Mouse (Mus musculus) hindbrain, embryonic 14.5 days (tissue): Measurements from ENCODE around the gene Ndufs5. TPM values are rescaled to one million over a fixed set of nuclear protein-coding genes. Genes with fewer than 3 reads are reported as not detected.

Source experiments
- ATAC-seq: fragments of 200-750 bp; cut with Nextera tagmentation; 2 replicates; pipeline ENCODE4 v1.8.0; 2017; ENCODE audit warnings: moderate number of reproducible peaks, mild to moderate bottlenecking, moderate TSS enrichment, moderate library complexity; ENCODE audit not compliant: low FRiP score
- DNase-seq: peaks from one replicate; pipeline ENCODE4 v3.0.0-alpha.2; 2015; ENCODE audit warnings: low spot score
- H3K27ac ChIP-seq: fragments of 300-500 bp; sonication (generic); 2 replicates; pipeline ENCODE4 v1.5.1; 2014; ENCODE audit warnings: mild to moderate bottlenecking, moderate library complexity
- H3K27me3 ChIP-seq: fragments of 300-500 bp; sonication (generic); 2 replicates; pipeline ENCODE4 v1.6.1; 2014; ENCODE audit warnings: mild to moderate bottlenecking, low read length, mixed read lengths; ENCODE audit not compliant: control insufficient read depth, insufficient read depth
- H3K36me3 ChIP-seq: fragments of 300-500 bp; sonication (generic); replicated peaks from 2 replicates; pipeline ENCODE4 v1.6.1; 2014; ENCODE audit not compliant: control insufficient read depth, insufficient read depth
- H3K4me1 ChIP-seq: fragments of 300-500 bp; sonication (generic); replicated peaks from 2 replicates; pipeline ENCODE4 v1.6.1; 2014; ENCODE audit warnings: antibody characterized with exemption, low read length, mixed read lengths; ENCODE audit not compliant: control insufficient read depth, insufficient read depth
- H3K4me2 ChIP-seq: fragments of 300-500 bp; sonication (generic); replicated peaks from 2 replicates; pipeline ENCODE4 v1.6.1; 2014; ENCODE audit warnings: mild to moderate bottlenecking, moderate library complexity
- H3K4me3 ChIP-seq: fragments of 300-500 bp; sonication (generic); replicated peaks from 2 replicates; pipeline ENCODE4 v1.5.1; 2014; ENCODE audit warnings: mild to moderate bottlenecking, low read length
- H3K9ac ChIP-seq: fragments of 300-500 bp; sonication (generic); 2 replicates; pipeline ENCODE4 v1.6.1; 2014
- H3K9me3 ChIP-seq: fragments of 300-500 bp; sonication (generic); 2 replicates; pipeline ENCODE4 v1.6.1; 2016; ENCODE audit warnings: low read length; ENCODE audit not compliant: control insufficient read depth
- WGBS: fragments of 180-500 bp; shearing (Covaris S2); extraction: QIAGEN DNeasy Blood & Tissue Kit; methylation state at CpG from one replicate; pipeline ENCODE4 v1.1.7; 2014; 5-methylcytosine and 5-hydroxymethylcytosine counted together
- polyA plus RNA-seq: library from polyadenylated mRNA; unstranded; fragments of >200 nt; fragmentation: Nextera tagmentation; extraction: Ambion mirVana; gene quantifications from 2 replicates; pipeline ENCODE4 v1.2.1, GENCODE M21; 2014

Ndufs5 gene
- polyA plus RNA-seq, 1 experiment from 2014 or later: 593 TPM

DNA sequence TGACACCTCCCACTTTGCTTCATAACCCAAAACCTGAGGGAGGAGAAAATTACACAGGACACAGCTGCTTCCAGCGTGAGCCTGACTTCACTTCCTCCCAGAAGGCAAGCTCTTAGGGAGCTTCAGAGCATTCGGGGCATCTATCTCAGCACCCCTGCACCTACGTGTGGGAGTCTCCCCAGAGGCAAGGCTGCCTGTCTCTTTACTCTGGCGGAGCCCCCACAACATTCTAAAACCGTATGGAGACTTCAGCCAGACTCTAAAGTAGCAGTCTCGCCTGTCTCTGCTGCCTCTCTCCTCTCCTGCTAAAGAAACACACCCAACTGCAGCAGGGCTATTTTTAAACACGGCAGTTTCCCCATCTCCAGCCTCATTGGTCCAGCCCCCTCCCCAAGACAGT lies 37.0 kb downstream of the Ndufs5 start:
- no peaks in the 10 kb centered on the region for H3K27me3 ChIP-seq
- H3K4me1 ChIP-seq: peaks cover 38% of the 10 kb centered on the region
- WGBS: 60% methylated on average over 7 of the region's 7 CpGs
- H3K9ac ChIP-seq: no peak overlapping the region
- no peaks in the 10 kb centered on the region for H3K9me3 ChIP-seq
- no peak for ATAC-seq
- no peak overlapping the region for H3K27ac ChIP-seq
- DNase-seq: no peak
- peaks cover 70% of the 10 kb centered on the region for H3K36me3 ChIP-seq
- H3K4me3 ChIP-seq: no peak overlapping the region
- H3K4me2 ChIP-seq: no peak overlapping the region

DNA sequence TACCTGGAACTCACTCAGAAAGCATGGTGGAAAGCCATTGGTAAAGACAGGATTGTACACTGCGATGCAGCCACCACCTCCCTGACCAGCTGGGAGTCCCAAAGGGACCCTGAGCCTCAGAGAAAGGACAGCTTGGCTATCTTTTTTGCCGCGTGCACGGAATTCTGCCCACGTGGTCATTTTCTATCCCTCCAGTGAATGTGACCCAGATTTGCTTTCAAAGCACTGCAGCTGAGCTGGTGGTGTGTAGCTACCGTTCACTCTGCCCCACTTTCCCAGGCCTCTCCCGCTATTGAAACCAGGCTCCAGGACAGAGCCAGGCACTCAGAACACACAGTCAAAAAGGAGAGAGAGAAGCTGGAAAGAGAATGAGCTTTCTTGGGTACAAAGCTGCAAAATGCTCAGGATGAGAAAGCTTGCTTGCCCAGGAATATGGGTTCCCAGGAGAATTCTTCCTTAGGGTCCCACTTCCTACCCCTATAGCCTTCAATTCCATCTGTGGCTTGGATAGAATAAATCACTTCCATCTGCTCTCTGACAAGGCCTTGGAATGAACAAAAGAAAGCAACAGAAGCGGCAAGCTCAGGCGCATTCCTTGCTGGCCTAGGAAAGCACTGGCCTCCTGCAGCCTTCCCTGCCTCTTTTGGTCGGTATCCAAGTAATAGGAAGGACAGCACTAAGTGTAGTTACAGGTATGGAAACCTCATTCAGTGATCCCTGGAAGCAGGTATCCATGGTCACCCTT lies 40.8 kb downstream of the Ndufs5 start:
- Histone ChIP-seq H3K27me3 (no peaks in the 10 kb centered on the region), H3K4me2 (0 out of 2 replicates have a peak overlapping the region, but pooled peaks have one; percentile 7), H3K36me3 (peaks cover 72% of the 10 kb centered on the region), H3K4me3 (no peak overlapping the region), H3K9ac (peak overlapping the region; percentile 28; the same call in 1 of the 2 replicates), H3K4me1 (peaks cover 24% of the 10 kb centered on the region), H3K27ac (peak overlapping the region; percentile 80), H3K9me3 (no peaks in the 10 kb centered on the region)
- ATAC-seq (no peak), DNase-seq (no peak)
- 15% methylated on average over 10 of the region's 10 CpGs for WGBS

GRCm38 (mm10) chr4:123670598-123670997 lies 47.4 kb downstream of the Ndufs5 start:
- 0 out of 2 replicates have a peak, but pooled peaks have one; percentile 44 for ATAC-seq
- Histone ChIP-seq H3K4me1 (peaks cover 26% of the 10 kb centered on the region), H3K36me3 (peaks cover 26% of the 10 kb centered on the region), H3K27ac (0 out of 2 replicates have a peak overlapping the region, but pooled peaks have one; percentile 16), H3K9ac (no peak overlapping the region), H3K9me3 (no peaks in the 10 kb centered on the region), H3K4me3 (no peak overlapping the region), H3K27me3 (no peaks in the 10 kb centered on the region), H3K4me2 (no peak overlapping the region)
- DNase-seq: no peak

- ATAC-seq (no peak), DNase-seq (no peak)
- WGBS: 81% methylated on average over 6 of the region's 6 CpGs
- no peak overlapping the region for H3K4me3 ChIP-seq
- H3K9ac ChIP-seq: no peak overlapping the region
- H3K27ac ChIP-seq: no peak overlapping the region
- H3K4me1 ChIP-seq: peaks cover 34% of the 10 kb centered on the region
- H3K9me3 ChIP-seq: no peaks in the 10 kb centered on the region
- no peak overlapping the region for H3K4me2 ChIP-seq
- H3K36me3 ChIP-seq: peaks cover 17% of the 10 kb centered on the region
- no peaks in the 10 kb centered on the region for H3K27me3 ChIP-seq
Observed at GRCm38 (mm10) chr4:123669696-123670095, 48.3 kb downstream of the Ndufs5 start.

DNA sequence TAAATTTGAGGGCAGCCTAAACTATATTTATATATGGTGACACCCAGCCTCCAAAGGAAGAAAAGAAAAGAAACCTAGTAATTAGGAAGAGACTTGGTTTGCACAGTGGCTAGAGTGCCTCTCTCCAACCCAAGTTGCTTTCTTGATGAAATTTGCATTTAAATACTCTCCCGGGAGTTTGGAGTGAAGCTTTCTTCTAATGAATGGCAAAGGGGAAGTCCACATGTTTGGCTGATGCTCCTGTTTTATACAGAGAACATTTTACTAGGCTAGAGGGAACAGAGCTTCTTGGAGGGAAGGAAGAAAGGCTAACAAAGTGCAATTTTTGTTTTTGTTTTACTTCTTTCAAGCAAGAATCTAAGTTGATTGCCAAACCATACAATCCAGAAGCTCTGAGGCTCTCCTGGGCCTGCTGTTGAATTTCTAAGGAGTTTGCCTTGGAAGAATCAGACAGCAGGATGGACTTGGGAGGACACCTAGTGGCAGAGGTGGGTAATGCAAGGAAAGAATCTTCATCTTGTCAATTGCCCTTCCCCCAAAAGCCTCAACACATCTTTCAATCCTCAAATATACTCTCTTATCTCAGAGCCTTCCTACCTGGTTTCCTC lies 50.6 kb downstream of the Ndufs5 start:
- DNase-seq: peak; percentile 96
- no peak for ATAC-seq
- Histone ChIP-seq H3K27ac (peak overlapping the region; percentile 48), H3K9ac (no peak overlapping the region), H3K27me3 (no peaks in the 10 kb centered on the region), H3K4me3 (no peak overlapping the region), H3K4me2 (no peak overlapping the region), H3K36me3 (peaks cover 8% of the 10 kb centered on the region; the same call in 1 of the 2 replicates), H3K9me3 (no peaks in the 10 kb centered on the region), H3K4me1 (peaks cover 47% of the 10 kb centered on the region)
- WGBS: 11% methylated on average over 1 of the region's 1 CpGs

DNA sequence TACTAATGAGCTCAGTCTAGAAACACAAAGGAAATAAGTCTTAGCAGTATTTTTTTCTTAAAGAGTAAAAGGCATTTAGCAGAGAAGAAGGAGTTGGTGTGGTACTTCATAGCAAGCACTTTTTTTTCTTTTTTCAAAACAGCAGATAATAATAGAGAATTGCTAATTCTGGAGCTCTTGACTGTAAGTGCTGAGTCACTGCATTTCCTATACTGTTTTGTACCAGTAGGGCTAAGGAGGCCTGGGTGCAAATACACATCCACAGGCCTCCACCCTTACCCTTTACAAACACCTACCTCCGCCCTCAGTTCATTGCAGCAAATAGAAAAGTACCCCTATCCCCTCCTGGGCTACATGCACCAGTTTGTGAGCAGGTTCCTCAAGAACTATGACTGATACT lies 51.5 kb downstream of the Ndufs5 start:
- WGBS: 81% methylated on average over 1 of the region's 1 CpGs
- no peak for ATAC-seq
- peak overlapping the region; percentile 98 for H3K27ac ChIP-seq
- no peaks in the 10 kb centered on the region for H3K9me3 ChIP-seq
- no peaks in the 10 kb centered on the region for H3K27me3 ChIP-seq
- peaks cover 7% of the 10 kb centered on the region; the same call in 1 of the 2 replicates for H3K36me3 ChIP-seq
- H3K9ac ChIP-seq: no peak overlapping the region
- H3K4me3 ChIP-seq: no peak overlapping the region
- H3K4me2 ChIP-seq: no peak overlapping the region
- peaks cover 56% of the 10 kb centered on the region for H3K4me1 ChIP-seq
- no peak for DNase-seq

DNA sequence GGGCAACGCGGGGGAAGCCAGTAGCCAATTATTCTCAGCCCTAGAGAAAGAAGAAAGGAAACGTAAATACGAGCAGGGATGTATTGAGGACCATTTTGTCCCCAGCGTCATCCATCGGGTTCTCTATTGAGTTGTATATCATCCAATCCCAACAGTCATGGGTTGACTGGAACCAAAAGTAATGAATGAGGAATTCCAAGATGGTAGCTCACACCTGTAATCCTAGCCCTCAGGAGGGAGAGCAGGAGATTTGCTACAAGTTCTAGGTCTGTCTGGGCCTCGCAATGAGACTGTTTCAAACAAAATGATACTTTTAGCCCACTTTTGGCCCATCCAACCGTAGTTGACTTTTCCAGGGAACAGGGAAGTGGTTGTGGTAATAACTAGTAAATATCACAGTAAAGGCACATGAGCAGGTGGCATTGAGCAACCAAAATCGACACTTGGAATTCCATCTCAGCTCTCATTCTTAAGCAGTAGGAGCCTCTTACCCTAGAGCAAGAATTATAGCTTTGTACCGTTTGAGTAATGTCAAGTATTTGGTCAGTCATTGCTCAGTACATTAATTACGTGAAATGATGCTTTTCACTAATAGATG lies 52.2 kb downstream of the Ndufs5 start:
- Histone ChIP-seq H3K9me3 (no peaks in the 10 kb centered on the region), H3K27me3 (no peaks in the 10 kb centered on the region), H3K9ac (peak overlapping the region; percentile 97), H3K27ac (peak overlapping the region; percentile 98), H3K4me1 (peaks cover 56% of the 10 kb centered on the region), H3K4me3 (peak overlapping the region; percentile 79), H3K36me3 (no peaks in the 10 kb centered on the region), H3K4me2 (peak overlapping the region; percentile 92)
- DNase-seq (no peak), ATAC-seq (no peak)
- 30% methylated on average over 11 of the region's 11 CpGs for WGBS

GRCm38 (mm10) chr4:123664951-123665661 lies 52.9 kb downstream of the Ndufs5 start:
- Histone ChIP-seq H3K4me2 (peak overlapping the region; percentile 92), H3K27me3 (no peaks in the 10 kb centered on the region), H3K9ac (peak overlapping the region; percentile 97), H3K4me3 (peak overlapping the region; percentile 79), H3K27ac (peak overlapping the region; percentile 98), H3K36me3 (no peaks in the 10 kb centered on the region), H3K4me1 (peaks cover 54% of the 10 kb centered on the region), H3K9me3 (no peaks in the 10 kb centered on the region)
- ATAC-seq (peak; percentile 13; the same call in 1 of the 2 replicates), DNase-seq (no peak)
- WGBS: under 1% methylated on average over 50 of the region's 58 CpGs
